Mouse (Mus musculus): ENCODE data around the gene Gm49340.

Gene Gm49340

GRCm38 (mm10) chr11:73395374-73395773 is 65.8 kb downstream of the Gm49340 start:
- no peaks in the 10 kb centered on the region; the same call in 1 of the 2 replicates for H3K9me3 ChIP-seq (ENCODE audit: low read length)
- no peaks in the 10 kb centered on the region for H3K4me1 ChIP-seq (replicated peaks; ENCODE audit: low read depth, low read length)
- H3K27me3 ChIP-seq (ENCODE audit: insufficient read depth, low read length) = no peaks in the 10 kb centered on the region
- no peaks in the 10 kb centered on the region for H3K36me3 ChIP-seq (ENCODE audit: insufficient read depth, low read length)
- H3K4me3 ChIP-seq (replicated peaks; ENCODE audit: low read length) = no peak overlapping the region
- TF ChIP-seq NANOG (IDR thresholded peaks at IDR 0.05; ENCODE audit: borderline replicate concordance, low read length) (no peak), POU5F1 (IDR thresholded peaks at IDR 0.05; ENCODE audit: borderline replicate concordance, low read length) (no peak), CTCF (conservative IDR thresholded peaks at IDR 0.05; ENCODE audit: low read length) (no peak)

GRCm38 (mm10) chr11:73399514-73399913 is 70.0 kb downstream of the Gm49340 start, which contains the start of gene Olfr1:
TSS of gene Olfr1 (minus strand) at chr11:73399614.
- TF ChIP-seq NANOG (IDR thresholded peaks at IDR 0.05; ENCODE audit: borderline replicate concordance, low read length) (no peak), POU5F1 (IDR thresholded peaks at IDR 0.05; ENCODE audit: borderline replicate concordance, low read length) (no peak), CTCF (conservative IDR thresholded peaks at IDR 0.05; ENCODE audit: low read length) (no peak)
- H3K27me3 ChIP-seq (ENCODE audit: insufficient read depth, low read length) = no peaks in the 10 kb centered on the region
- H3K36me3 ChIP-seq (ENCODE audit: insufficient read depth, low read length) = no peaks in the 10 kb centered on the region
- H3K4me3 ChIP-seq (replicated peaks; ENCODE audit: low read length) = no peak within 1 kb of the TSS
- no peaks in the 10 kb centered on the region for H3K4me1 ChIP-seq (replicated peaks; ENCODE audit: low read depth, low read length)
- H3K9me3 ChIP-seq (ENCODE audit: low read length) = no peaks in the 10 kb centered on the region; the same call in 1 of the 2 replicates
